Mouse (Mus musculus) midbrain, embryonic 10.5 days (tissue): Measurements from ENCODE around the gene Thbs1. TPM values are rescaled to one million over a fixed set of nuclear protein-coding genes. Genes with fewer than 3 reads are reported as not detected.

ENCODE experiments used
- DNase-seq: peaks from one replicate; pipeline ENCODE4 v3.0.0-alpha.2; 2017; ENCODE audit warnings: low spot score
- H3K27ac ChIP-seq: fragments of 300-500 bp; sonication (generic); replicated peaks from 2 replicates; pipeline ENCODE4 v1.5.1; 2016; ENCODE audit warnings: mild to moderate bottlenecking
- H3K27me3 ChIP-seq: fragments of 300-500 bp; sonication (generic); 2 replicates; pipeline ENCODE4 v1.6.1; 2016; ENCODE audit warnings: low read depth, mild to moderate bottlenecking; ENCODE audit not compliant: poor library complexity, severe bottlenecking
- H3K36me3 ChIP-seq: fragments of 300-500 bp; sonication (generic); 2 replicates; pipeline ENCODE4 v1.6.1; 2016; ENCODE audit warnings: mild to moderate bottlenecking, moderate library complexity
- H3K4me1 ChIP-seq: fragments of 300-500 bp; sonication (generic); 2 replicates; pipeline ENCODE4 v1.6.1; 2016
- H3K4me3 ChIP-seq: fragments of 300-500 bp; sonication (generic); 2 replicates; pipeline ENCODE4 v1.5.1; 2016; ENCODE audit warnings: mild to moderate bottlenecking, moderate library complexity
- H3K9me3 ChIP-seq: fragments of 300-500 bp; sonication (generic); replicated peaks from 2 replicates; pipeline ENCODE4 v1.6.1; 2016; ENCODE audit warnings: mild to moderate bottlenecking
- WGBS: fragments of 180-500 bp; shearing (Covaris S2); methylation state at CpG from one replicate; pipeline ENCODE4 v1.1.7; 2016; 5-methylcytosine and 5-hydroxymethylcytosine counted together
- polyA plus RNA-seq: library from polyadenylated mRNA; unstranded; fragments of >200 nt; fragmentation: Nextera tagmentation; extraction: Ambion mirVana; gene quantifications from 2 replicates; pipeline ENCODE4 v1.2.1, GENCODE M21; 2016

Gene Thbs1
- polyA plus RNA-seq, 1 experiment from 2014 or later, result 25.4 TPM

DNA sequence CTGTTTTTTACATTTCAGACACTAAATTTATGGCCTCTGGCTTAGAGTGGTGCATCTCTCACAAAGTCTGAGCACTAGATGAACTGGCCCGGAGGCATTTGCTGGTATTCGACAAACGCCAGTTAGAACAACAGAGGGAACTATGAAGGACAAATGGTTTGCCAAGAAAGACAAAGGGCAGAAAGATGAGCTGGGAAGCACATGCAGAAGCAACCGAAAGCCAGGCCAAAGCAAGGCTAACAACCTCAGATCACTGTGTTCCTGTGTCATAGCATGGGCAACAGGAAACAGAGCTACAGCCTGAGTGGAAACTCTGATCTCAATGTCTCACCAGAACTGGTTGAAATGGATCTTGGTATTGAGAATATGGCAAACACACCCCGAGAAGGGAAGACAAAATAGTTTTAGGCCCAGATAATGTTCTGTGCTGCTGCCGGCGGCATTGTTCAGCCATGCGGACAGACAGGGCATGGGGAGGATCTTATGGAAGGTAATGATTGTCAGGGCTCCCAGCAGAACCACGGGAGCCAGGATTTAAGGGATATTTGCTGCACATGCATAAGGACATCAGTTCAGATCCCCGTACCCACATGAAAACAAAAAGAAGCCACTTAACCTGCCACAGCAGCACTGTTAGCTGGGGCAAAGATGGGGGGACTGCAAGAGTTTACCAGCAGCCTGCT is 24.5 kb upstream of the Thbs1 start:
- H3K4me3 ChIP-seq, result no peak overlapping the region
- H3K27me3 ChIP-seq, result no peaks in the 10 kb centered on the region
- no peak for DNase-seq
- H3K9me3 ChIP-seq, result no peaks in the 10 kb centered on the region
- H3K4me1 ChIP-seq, result no peaks in the 10 kb centered on the region
- H3K27ac ChIP-seq, result no peak overlapping the region
- no peaks in the 10 kb centered on the region for H3K36me3 ChIP-seq
- 84% methylated on average over 10 of the region's 10 CpGs for WGBS

DNA sequence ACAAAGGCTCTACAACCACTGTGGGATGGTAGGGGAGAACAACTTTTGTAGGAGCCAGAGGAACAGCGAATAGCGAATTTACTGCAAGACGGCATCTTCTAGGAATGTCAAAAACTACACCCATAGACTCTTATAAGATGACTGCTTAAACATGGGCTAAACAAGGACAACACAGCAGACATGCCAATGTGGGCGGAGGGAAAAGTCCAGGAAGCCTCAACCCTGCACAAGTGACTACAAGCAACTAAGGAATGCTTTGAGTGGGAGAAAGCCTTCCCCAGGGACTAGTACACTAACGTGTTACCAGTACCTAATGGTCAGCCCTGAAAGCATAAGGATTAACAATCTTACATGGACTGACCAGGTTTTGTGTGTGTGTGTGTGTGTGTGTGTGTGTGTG is 20.4 kb upstream of the Thbs1 start:
- Histone ChIP-seq H3K27ac (no peak overlapping the region), H3K9me3 (no peaks in the 10 kb centered on the region), H3K4me1 (no peaks in the 10 kb centered on the region), H3K27me3 (no peaks in the 10 kb centered on the region), H3K36me3 (no peaks in the 10 kb centered on the region), H3K4me3 (no peak overlapping the region)
- 89% methylated on average over 5 of the region's 5 CpGs for WGBS
- DNase-seq, result no peak

DNA sequence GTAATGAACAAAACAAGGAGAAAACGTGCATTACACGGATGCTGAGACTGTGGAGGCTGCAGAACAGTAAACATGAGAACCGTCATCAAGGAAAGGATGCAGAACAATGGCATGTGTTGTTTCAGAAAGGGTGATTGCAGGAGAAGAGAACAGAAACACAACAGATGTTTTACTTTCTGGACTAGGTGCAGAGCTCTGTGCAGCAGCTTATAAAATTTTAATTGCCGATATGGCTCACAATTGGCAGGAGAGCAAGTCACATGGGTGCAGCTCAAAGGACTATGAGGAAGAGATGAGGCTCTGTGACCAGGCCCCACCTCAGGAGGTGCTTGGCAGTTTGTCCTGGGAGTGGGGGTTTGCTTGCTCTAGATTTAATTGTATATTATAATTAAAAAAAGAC is 12.6 kb upstream of the Thbs1 start:
- DNase-seq, result no peak
- Histone ChIP-seq H3K27ac (no peak overlapping the region), H3K36me3 (no peaks in the 10 kb centered on the region), H3K27me3 (no peaks in the 10 kb centered on the region), H3K4me1 (0 out of 2 replicates have a peak, but pooled peaks cover 4% of the 10 kb centered on the region), H3K4me3 (no peak overlapping the region), H3K9me3 (no peaks in the 10 kb centered on the region)
- whole genome bisulfite sequencing, result 91% methylated on average over 4 of the region's 4 CpGs

DNA sequence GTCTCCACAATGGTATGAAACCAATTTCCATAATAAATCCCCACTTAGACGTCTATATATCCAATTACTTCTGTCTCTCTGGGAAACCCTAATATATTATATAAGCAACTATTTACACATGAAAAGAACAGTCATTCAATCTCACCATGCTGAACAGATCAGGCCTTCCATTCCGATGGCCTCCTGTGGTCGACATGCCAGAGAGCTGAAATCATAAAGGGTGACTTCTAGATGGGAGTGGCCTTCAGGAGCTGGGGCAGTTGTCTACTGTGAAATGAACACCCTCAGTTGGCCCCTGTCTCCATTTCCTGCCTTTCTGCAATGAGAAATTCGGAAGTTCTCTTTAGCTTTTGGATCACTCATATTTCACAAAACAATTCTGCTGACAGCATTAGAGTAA is 9.5 kb upstream of the Thbs1 start:
- Histone ChIP-seq H3K9me3 (no peaks in the 10 kb centered on the region), H3K27me3 (no peaks in the 10 kb centered on the region), H3K36me3 (no peaks in the 10 kb centered on the region), H3K4me3 (no peak overlapping the region), H3K4me1 (0 out of 2 replicates have a peak, but pooled peaks cover 4% of the 10 kb centered on the region), H3K27ac (no peak overlapping the region)
- no peak for DNase-seq
- 75% methylated on average over 4 of the region's 4 CpGs for WGBS

DNA sequence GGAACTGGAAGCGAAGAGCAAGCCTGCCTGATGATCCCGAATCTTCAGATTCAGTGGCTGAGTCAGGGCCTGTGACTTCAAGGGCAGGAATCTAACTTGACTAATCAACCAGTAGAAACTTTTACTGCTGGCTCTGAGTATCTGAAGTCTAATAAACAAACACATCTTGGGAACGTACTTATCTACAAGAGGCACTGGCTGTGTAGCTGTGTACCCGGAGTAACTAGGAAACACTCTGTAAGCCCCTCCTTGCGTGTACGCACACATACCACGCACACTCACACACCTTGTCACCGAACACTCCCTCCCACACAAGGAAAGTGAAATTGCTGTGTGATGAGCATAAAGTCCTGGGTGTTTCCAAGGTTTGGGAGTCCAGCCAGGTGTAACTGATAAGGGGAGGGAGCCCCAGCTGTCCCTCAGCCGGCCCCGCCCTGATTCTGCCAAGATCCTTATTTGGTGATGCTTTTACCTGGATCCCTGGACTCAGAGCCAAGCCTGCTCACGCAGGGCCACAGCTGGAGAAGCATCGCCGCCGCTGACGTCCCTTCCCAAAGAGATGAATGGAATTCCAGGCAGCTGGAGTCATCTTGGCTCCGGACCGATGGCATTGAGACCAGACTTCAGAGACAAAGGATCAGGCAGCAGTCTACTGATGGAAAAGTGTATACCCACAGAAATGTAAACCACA is 1.3 kb upstream of the Thbs1 start:
- WGBS, result 36% methylated on average over 17 of the region's 17 CpGs
- H3K4me1 ChIP-seq, result peaks cover 63% of the 10 kb centered on the region
- peak; percentile 62 for DNase-seq
- H3K4me3 ChIP-seq, result peak overlapping the region; percentile 71
- H3K27ac ChIP-seq, result peak overlapping the region; percentile 82
- H3K27me3 ChIP-seq, result peaks cover 24% of the 10 kb centered on the region
- no peaks in the 10 kb centered on the region for H3K9me3 ChIP-seq
- peaks cover 9% of the 10 kb centered on the region for H3K36me3 ChIP-seq

DNA sequence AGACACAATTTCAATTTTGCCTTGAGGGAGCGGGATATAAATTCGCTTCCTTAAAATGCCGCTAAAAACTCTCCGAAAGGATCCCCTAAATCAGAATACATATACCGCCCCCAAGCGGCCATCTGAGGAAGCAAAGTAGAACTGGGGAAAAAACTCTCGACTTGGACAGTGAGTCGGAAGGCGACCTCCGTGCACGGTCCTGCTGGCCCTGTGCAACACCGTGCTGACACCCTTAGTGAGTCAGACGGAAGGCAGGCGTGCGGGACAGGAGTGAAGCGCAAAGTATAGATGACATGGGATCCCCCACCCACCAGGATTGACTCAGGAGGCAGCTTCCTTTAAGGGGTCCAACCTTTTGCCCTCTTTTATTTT is 574 bp upstream of the Thbs1 start:
- H3K4me1 ChIP-seq, result peaks cover 70% of the 10 kb centered on the region
- under 1% methylated on average over 16 of the region's 16 CpGs for WGBS
- H3K36me3 ChIP-seq, result peaks cover 16% of the 10 kb centered on the region
- H3K27me3 ChIP-seq, result peaks cover 24% of the 10 kb centered on the region
- H3K9me3 ChIP-seq, result no peaks in the 10 kb centered on the region
- H3K4me3 ChIP-seq, result peak overlapping the region; percentile 71
- peak overlapping the region; percentile 82 for H3K27ac ChIP-seq
- peak; percentile 92 for DNase-seq

DNA sequence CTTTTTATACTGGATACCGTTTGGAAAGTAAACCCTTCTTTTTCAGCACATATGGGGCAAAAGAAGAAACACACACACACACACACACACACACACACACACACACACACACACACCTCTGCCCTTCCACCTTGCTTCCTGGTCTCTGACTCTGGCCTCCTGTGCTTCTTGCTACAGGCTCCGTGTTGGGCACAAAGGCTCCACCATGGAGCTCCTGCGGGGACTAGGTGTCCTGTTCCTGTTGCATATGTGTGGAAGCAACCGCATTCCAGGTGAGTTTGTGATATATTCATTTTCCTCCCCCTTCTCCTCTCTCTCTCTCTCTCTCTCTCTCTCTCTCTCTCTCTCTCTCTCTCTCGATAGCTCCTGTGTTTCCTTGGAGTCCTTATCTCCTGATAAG is 762 bp downstream of the Thbs1 start:
- Histone ChIP-seq H3K4me1 (peaks cover 70% of the 10 kb centered on the region), H3K36me3 (peaks cover 30% of the 10 kb centered on the region), H3K9me3 (no peaks in the 10 kb centered on the region), H3K27me3 (peaks cover 24% of the 10 kb centered on the region), H3K27ac (peak overlapping the region; percentile 82; the same call in 1 of the 2 replicates), H3K4me3 (peak overlapping the region; percentile 71)
- DNase-seq, result no peak
- WGBS, result 29% methylated on average over 5 of the region's 5 CpGs

DNA sequence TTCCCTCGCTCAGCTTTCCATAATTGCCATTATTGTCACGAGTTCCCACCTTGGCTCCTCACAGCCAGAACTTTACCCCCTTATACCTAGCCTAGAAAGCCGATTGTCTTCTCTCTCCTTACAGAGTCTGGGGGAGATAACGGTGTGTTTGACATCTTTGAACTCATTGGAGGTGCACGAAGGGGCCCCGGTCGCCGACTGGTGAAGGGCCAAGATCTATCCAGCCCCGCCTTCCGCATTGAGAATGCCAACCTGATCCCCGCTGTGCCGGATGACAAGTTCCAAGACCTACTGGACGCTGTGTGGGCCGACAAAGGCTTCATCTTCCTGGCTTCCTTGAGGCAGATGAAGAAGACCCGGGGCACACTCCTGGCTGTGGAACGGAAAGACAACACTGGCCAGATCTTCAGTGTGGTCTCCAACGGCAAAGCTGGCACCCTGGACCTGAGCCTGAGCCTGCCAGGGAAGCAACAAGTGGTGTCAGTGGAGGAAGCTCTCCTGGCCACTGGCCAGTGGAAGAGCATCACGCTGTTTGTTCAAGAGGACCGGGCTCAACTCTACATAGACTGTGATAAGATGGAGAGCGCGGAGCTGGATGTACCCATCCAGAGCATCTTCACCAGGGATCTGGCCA is 1.3 kb downstream of the Thbs1 start:
- Histone ChIP-seq H3K36me3 (peaks cover 35% of the 10 kb centered on the region), H3K27me3 (peaks cover 24% of the 10 kb centered on the region), H3K9me3 (no peaks in the 10 kb centered on the region), H3K4me1 (peaks cover 69% of the 10 kb centered on the region), H3K4me3 (peak overlapping the region; percentile 71), H3K27ac (no peak overlapping the region)
- DNase-seq, result no peak
- 60% methylated on average over 21 of the region's 21 CpGs for WGBS

DNA sequence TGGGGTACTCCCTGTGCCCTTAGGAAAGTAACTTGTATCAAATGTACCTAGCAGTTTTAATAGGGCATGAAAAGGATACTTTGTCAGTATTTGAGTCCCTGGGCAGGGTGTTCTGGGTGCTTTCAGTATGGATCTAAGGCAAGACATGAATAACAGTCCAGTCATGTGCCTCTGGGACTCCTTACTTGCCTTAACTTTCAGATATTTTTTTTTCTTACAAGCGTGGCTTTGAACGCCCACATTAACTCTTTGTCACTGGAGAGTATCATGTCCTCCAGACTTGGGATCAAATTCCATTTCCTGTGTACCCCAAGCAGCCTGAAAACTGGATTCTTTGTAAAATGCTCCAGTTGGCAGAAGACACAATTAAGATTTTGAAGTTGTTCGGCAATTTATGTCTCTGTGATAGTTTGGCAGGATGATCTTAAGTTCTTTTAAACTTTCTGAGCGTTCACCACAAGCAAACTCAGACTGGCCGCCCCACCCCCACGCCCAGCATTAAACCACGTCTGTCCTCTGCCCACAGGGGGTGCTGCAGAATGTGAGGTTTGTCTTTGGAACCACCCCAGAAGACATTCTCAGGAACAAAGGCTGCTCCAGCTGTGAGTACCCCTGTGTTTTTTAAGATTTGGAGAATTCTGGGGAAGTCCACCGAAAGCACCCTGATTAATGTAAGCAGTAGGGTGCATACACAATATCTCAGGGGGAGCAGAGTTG is 2.3 kb downstream of the Thbs1 start:
- DNase-seq, result peak; percentile 30
- H3K36me3 ChIP-seq, result peaks cover 45% of the 10 kb centered on the region
- peak overlapping the region; percentile 7; the same call in 1 of the 2 replicates for H3K27ac ChIP-seq
- H3K27me3 ChIP-seq, result peaks cover 24% of the 10 kb centered on the region
- H3K4me1 ChIP-seq, result peaks cover 62% of the 10 kb centered on the region
- H3K4me3 ChIP-seq, result peak overlapping the region; percentile 71
- no peaks in the 10 kb centered on the region for H3K9me3 ChIP-seq
- WGBS, result 44% methylated on average over 8 of the region's 8 CpGs

DNA sequence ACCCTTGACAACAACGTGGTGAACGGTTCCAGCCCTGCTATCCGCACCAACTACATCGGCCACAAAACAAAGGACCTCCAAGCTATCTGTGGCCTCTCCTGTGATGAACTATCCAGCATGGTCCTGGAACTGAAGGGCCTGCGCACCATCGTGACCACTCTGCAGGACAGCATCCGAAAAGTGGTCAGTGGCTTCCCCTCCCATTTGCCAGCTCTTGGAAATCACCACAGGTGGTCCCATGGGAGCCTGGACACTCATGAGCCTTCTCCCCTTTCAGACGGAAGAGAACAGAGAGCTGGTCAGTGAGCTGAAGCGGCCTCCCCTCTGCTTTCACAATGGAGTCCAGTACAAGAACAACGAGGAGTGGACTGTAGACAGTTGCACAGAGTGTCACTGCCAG is 3.0 kb downstream of the Thbs1 start:
- no peak overlapping the region for H3K4me3 ChIP-seq
- H3K27me3 ChIP-seq, result peaks cover 21% of the 10 kb centered on the region
- 63% methylated on average over 10 of the region's 10 CpGs for WGBS
- DNase-seq, result no peak
- peaks cover 52% of the 10 kb centered on the region for H3K36me3 ChIP-seq
- peaks cover 62% of the 10 kb centered on the region for H3K4me1 ChIP-seq
- peak overlapping the region; percentile 7; the same call in 1 of the 2 replicates for H3K27ac ChIP-seq
- H3K9me3 ChIP-seq, result no peaks in the 10 kb centered on the region

DNA sequence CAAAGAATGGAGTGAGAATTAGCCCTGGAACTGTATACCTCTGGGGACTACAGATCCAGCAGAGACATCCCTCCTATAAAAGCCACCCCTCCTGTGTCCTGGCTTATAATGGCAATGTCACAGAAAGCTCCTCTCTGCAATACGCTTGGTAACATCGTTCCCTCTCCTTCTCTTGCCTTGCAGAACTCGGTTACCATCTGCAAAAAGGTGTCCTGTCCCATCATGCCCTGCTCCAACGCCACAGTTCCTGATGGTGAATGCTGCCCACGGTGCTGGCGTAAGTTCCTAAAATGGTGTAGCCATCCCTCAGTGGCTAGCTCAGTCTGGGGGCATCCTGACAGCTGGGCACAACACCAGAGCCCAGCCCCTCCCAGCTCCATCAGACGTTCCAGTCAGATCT is 4.0 kb downstream of the Thbs1 start:
- DNase-seq, result no peak
- H3K4me3 ChIP-seq, result no peak overlapping the region
- H3K27me3 ChIP-seq, result peaks cover 12% of the 10 kb centered on the region
- H3K27ac ChIP-seq, result no peak overlapping the region
- WGBS, result 87% methylated on average over 7 of the region's 7 CpGs
- H3K4me1 ChIP-seq, result peaks cover 53% of the 10 kb centered on the region
- H3K9me3 ChIP-seq, result no peaks in the 10 kb centered on the region
- H3K36me3 ChIP-seq, result peaks cover 62% of the 10 kb centered on the region

DNA sequence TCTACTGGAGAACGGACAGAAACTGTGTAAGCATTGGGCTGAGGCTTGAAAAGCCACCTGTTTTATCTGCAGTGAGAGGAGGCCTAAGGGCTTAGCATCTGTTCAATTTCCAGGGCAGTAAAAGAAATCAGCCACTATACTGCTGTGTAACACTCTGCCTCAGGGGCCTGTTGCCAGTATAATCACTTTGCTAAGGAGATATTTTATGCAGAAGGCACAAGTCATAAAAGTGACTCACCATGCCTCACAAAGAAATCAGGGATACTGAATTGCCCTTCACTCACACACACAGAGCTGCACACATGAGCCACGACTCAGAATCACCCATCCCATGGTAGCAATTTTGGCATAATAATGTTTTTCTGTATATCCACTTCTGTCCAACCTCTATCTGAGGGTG is 4.5 kb downstream of the Thbs1 start:
- 86% methylated on average over 2 of the region's 2 CpGs for WGBS
- Histone ChIP-seq H3K36me3 (peaks cover 67% of the 10 kb centered on the region), H3K27me3 (peaks cover 12% of the 10 kb centered on the region), H3K4me1 (peaks cover 49% of the 10 kb centered on the region), H3K27ac (no peak overlapping the region), H3K9me3 (no peaks in the 10 kb centered on the region), H3K4me3 (no peak overlapping the region)
- no peak for DNase-seq
